Mouse (Mus musculus) B cell, adult 62 days (primary cell): ENCODE data around the gene Dbndd2. TPM values are rescaled to one million over a fixed set of nuclear protein-coding genes. Genes with fewer than 3 reads are reported as not detected.

ENCODE experiments used
- total RNA-seq: library from RNA; stranded (reverse); gene quantifications from 4 replicates; pipeline ENCODE4 v1.2.4, GENCODE M21; 2023

The Dbndd2 gene
- 2.6 to 8.5 TPM (median 4.7 TPM) in 4 replicates for total RNA-seq

DNA sequence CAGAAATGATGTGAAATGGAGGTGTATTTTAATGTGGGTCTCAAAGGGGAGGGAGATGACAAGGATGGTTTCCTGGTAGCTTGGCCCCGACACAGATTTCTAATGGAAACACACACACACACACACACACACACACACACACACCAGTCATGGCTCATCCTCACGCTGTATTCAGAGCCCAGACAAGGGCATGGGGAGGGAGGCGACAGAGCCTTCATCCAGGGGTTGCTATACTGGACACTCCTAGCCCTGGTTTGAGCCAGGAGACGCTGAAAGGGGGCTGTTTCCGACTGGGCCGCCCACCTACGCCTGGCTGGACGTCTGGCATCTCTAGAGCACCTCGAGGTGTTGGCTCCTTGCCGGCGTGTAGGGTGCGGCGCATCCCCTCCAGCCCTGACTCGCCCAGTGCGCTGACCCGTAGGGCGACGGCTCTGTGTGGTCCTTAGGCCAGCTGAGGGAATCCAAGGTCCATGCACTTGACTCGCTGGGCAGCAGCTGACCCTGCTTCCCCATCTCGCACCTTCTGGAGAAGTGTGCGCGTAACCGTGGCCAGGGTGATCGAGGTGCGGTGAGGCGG, at the start of gene Dbndd2:
TSS of gene Dbndd2 (plus strand) at position 426 of the 577 bp plus-strand sequence.

GRCm38 (mm10) chr2:164443460-164444000, 42.4 kb upstream of the Dbndd2 start, which contains the start of gene Sdc4:
TSS of gene Sdc4 (minus strand) at chr2:164443887.

DNA sequence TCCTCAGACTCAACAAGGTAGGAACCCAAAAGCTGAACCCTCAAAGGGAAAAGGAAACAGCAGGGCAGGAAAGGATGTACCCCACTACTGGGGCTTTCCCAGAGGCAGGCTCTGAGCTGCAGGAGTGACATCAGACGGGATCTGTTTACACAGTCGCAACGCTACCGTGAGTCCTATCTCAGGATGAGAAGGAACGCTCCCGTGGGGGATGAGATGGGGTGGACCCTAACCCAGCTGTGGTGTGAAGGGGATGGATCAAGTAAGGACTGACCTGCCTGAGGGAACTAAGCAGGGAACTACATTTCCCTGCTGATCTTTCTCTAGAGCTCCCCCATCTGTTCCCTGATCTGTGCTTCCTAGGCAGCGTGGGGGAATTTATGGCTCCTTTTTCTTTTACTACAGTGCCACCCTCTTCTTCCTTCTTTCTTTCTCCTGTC, 29.0 kb upstream of the Dbndd2 start, which contains the start of gene Sys1:
TSS of gene Sys1 (plus strand) at position 101 of the 437 bp plus-strand sequence.

DNA sequence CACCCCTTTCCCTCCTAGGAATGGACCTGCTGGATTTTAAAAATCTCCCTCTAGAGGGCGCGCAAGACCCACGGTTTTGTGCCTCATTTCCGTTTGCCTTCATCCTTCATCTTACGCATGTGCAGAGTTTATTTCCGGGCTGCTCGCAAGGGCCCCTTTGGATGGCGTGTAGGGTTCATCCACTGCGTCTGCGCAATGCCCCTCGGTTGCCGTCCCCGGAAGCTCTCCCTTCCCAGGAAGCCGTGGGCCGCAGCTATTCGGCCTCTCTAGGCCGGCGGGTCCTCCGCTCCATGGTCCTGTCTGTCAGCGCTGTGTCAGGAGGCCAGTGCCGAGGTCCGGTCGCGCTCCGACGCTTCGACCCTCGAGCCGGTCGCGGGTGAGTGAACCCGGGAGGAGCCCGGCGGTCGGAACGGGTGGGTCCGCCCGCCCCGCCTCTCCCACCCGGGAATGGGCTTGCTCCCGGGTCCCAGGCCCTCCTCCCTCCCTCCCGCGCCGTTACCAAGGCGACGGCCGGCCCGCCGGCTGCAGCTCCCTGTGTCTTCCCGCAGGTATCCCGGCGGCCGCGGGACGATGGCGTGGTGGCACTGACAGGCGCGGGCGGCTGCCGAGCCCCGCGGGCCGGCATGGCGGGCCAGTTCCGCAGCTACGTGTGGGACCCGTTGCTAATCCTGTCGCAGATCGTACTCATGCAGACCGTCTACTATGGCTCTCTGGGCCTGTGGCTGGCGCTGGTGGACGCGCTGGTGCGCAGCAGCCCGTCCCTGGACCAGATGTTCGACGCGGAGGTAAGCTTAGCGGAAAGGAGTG, 25.0 kb upstream of the Dbndd2 start, which contains the start of gene Gm20458:
TSS of gene Gm20458 (plus strand) at position 223 of the 807 bp plus-strand sequence.

DNA sequence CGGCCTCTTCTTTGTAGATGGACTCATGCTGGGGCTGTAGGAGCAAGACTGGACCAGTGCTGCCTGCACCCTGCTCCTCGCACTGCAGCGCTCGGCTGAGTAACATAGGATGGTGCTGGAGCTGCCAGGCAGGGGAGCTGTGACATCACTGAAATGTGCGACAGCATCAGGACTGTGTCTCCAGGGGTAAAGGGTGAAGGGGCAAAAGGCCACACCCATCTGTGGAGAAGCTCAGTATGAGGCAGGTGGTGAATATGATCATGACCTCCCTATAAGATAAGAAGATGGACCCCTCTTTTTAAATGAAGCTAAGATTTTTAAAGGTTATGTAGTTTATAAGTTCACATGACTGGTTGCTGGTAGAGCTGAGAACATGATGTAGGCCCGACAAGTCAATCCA, 12.3 kb upstream of the Dbndd2 start, which contains the start of gene Trp53tg5:
TSS of gene Trp53tg5 (minus strand) at position 101 of the 400 bp plus-strand sequence.

GRCm38 (mm10) chr2:164496847-164497690, 11.2 kb downstream of the Dbndd2 start, which contains the start of gene Pigt:
TSS of gene Pigt (plus strand) at chr2:164497520.

Other genes with a start within 250 kb of the Dbndd2 start
- not detected in 4 replicates for gene Svs2, start 247.6 kb upstream of the Dbndd2 start, total RNA-seq
- gene Svs3b, start 229.5 kb upstream of the Dbndd2 start, total RNA-seq: not detected in 4 replicates
- gene Svs4, start 207.6 kb upstream of the Dbndd2 start, total RNA-seq: not detected in 4 replicates
- not detected in 4 replicates for gene Svs3a, start 196.8 kb upstream of the Dbndd2 start, total RNA-seq
- not detected in 4 replicates for gene Svs6, start 169.4 kb upstream of the Dbndd2 start, total RNA-seq
- gene Svs5, start 153.4 kb upstream of the Dbndd2 start, total RNA-seq: not detected in 4 replicates
- gene Slpi, start 97.0 kb upstream of the Dbndd2 start, total RNA-seq: 4.5 to 7.4 TPM (median 7.1 TPM) in 4 replicates
- 0.54 to 0.64 TPM (median 0.60 TPM) in 3 of 4 replicates, not detected in the other for gene Rbpjl, start 83.0 kb upstream of the Dbndd2 start, total RNA-seq
- 0.18 to 0.46 TPM (median 0.39 TPM) in 4 replicates for gene Matn4, start 80.9 kb upstream of the Dbndd2 start, total RNA-seq
- gene Sdc4, start 42.2 kb upstream of the Dbndd2 start, total RNA-seq: 166 to 182 TPM (median 177 TPM) in 4 replicates
- gene Sys1, start 29.1 kb upstream of the Dbndd2 start, total RNA-seq: 54.0 to 63.8 TPM (median 57.4 TPM) in 4 replicates
- gene Gm20458, start 25.1 kb upstream of the Dbndd2 start, total RNA-seq: 1.6 to 4.9 TPM in 2 of 4 replicates, not detected in the others
- not detected in 4 replicates for gene Trp53tg5, start 12.4 kb upstream of the Dbndd2 start, total RNA-seq
- gene Pigt, start 11.4 kb downstream of the Dbndd2 start, total RNA-seq: 66.6 to 71.3 TPM (median 70.8 TPM) in 4 replicates
- gene Wfdc2, start 76.3 kb downstream of the Dbndd2 start, total RNA-seq: not detected in 4 replicates
- gene Spint3, start 87.4 kb downstream of the Dbndd2 start, total RNA-seq: not detected in 4 replicates
- gene Wfdc6a, start 99.3 kb downstream of the Dbndd2 start, total RNA-seq: not detected in 4 replicates
- gene Eppin, start 107.5 kb downstream of the Dbndd2 start, total RNA-seq: not detected in 4 replicates
- gene Wfdc6b, start 127.4 kb downstream of the Dbndd2 start, total RNA-seq: not detected in 4 replicates
- not detected in 4 replicates for gene Wfdc8, start 127.5 kb downstream of the Dbndd2 start, total RNA-seq
- not detected in 4 replicates for gene Wfdc16, start 152.7 kb downstream of the Dbndd2 start, total RNA-seq
- gene Wfdc10, start 169.9 kb downstream of the Dbndd2 start, total RNA-seq: 1.5 TPM in 1 of 4 replicates, not detected in the others
- gene Wfdc9, start 170.5 kb downstream of the Dbndd2 start, total RNA-seq: not detected in 4 replicates
- gene Wfdc11, start 188.0 kb downstream of the Dbndd2 start, total RNA-seq: not detected in 4 replicates
- not detected in 4 replicates for gene Wfdc13, start 199.0 kb downstream of the Dbndd2 start, total RNA-seq
- not detected in 4 replicates for gene Spint4, start 212.4 kb downstream of the Dbndd2 start, total RNA-seq
- not detected in 4 replicates for gene Spint5, start 229.2 kb downstream of the Dbndd2 start, total RNA-seq